Mouse (Mus musculus): ENCODE results near the gene Adamtsl5. TPM values are rescaled to one million over a fixed set of nuclear protein-coding genes. Genes with fewer than 3 reads are reported as not detected.

Adamtsl5 gene
- 16.9 and 17.5 TPM in 2 replicates for total RNA-seq (2014; fragmentation: Nextera tagmentation)
- total RNA-seq (2017): 5.4 and 8.0 TPM in 2 replicates
- 33.4 and 37.9 TPM in 2 replicates for polyA plus RNA-seq (2012)

GRCm38 (mm10) chr10:80348244-80348781 is at the start of gene Adamtsl5:
Gene Adamtsl5, minus strand, starts transcription at chr10:80348412.
- H3K4me1 ChIP-seq (ENCODE audit: insufficient read depth, low read depth, low read length): peaks cover 81% of the 10 kb centered on the region
- ATAC-seq (ENCODE audit: extremely low read depth, insufficient number of reproducible peaks, low FRiP score, poor library complexity, severe bottlenecking) (no peak), DNase-seq (ENCODE audit: low spot score) (peak; percentile 85)
- H3K9me3 ChIP-seq (replicated peaks): no peaks in the 10 kb centered on the region
- H3K27me3 ChIP-seq (ENCODE audit: insufficient read depth, low read length): peaks cover 43% of the 10 kb centered on the region
- H3K4me3 ChIP-seq (ENCODE audit: low read depth, low read length): peak within 1 kb of the TSS; percentile 74
- H3K36me3 ChIP-seq (replicated peaks): peaks cover 7% of the 10 kb centered on the region
- TF ChIP-seq GATA1 (IDR thresholded peaks at IDR 0.05; ENCODE audit: borderline replicate concordance, low read length): no peak
- TF ChIP-seq POLR2AphosphoS5 (IDR thresholded peaks at IDR 0.05; ENCODE audit: insufficient replicate concordance, low read depth, low read length): no peak
- TF ChIP-seq CTCF (IDR thresholded peaks at IDR 0.05; ENCODE audit: low read depth, low read length): peak; percentile 89

GRCm38 (mm10) chr10:80397524-80398173 is 49.4 kb upstream of the Adamtsl5 start:
- TF ChIP-seq CTCF (IDR thresholded peaks at IDR 0.05; ENCODE audit: low read depth, low read length) (no peak), POLR2AphosphoS5 (IDR thresholded peaks at IDR 0.05; ENCODE audit: insufficient replicate concordance, low read depth, low read length) (peak; percentile 81; the same call in 1 of the 2 replicates)
- ATAC-seq (ENCODE audit: extremely low read depth, insufficient number of reproducible peaks, low FRiP score, poor library complexity, severe bottlenecking) (no peak), DNase-seq (ENCODE audit: low spot score) (no peak)
- H3K4me1 ChIP-seq (ENCODE audit: insufficient read depth, low read depth, low read length): peaks cover 77% of the 10 kb centered on the region
- H3K9me3 ChIP-seq (replicated peaks): no peaks in the 10 kb centered on the region
- no peaks in the 10 kb centered on the region for H3K27me3 ChIP-seq (ENCODE audit: insufficient read depth, low read length)
- peak overlapping the region; percentile 75 for H3K4me3 ChIP-seq (ENCODE audit: low read depth, low read length)
- peaks cover 80% of the 10 kb centered on the region for H3K36me3 ChIP-seq (replicated peaks)

- ATAC-seq (ENCODE audit: extremely low read depth, insufficient number of reproducible peaks, low FRiP score, poor library complexity, severe bottlenecking): no peak
- Histone ChIP-seq H3K36me3 (replicated peaks) (peaks cover 80% of the 10 kb centered on the region), H3K4me3 (ENCODE audit: low read depth, low read length) (peak overlapping the region; percentile 75)
Measured at GRCm38 (mm10) chr10:80396822-80397523, 48.8 kb upstream of the Adamtsl5 start.

GRCm38 (mm10) chr10:80395025-80395627 is 46.9 kb upstream of the Adamtsl5 start:
- H3K4me1 ChIP-seq (ENCODE audit: insufficient read depth, low read depth, low read length): peaks cover 69% of the 10 kb centered on the region

More at GRCm38 (mm10) chr10:80396822-80397523, 48.8 kb upstream of the Adamtsl5 start:
- DNase-seq (ENCODE audit: low spot score): peak; percentile 57
- no peak for TF ChIP-seq GATA1 (IDR thresholded peaks at IDR 0.05; ENCODE audit: borderline replicate concordance, low read length)
- TF ChIP-seq CTCF (IDR thresholded peaks at IDR 0.05; ENCODE audit: low read depth, low read length): no peak
- TF ChIP-seq GATA2 (IDR thresholded peaks at IDR 0.05; ENCODE audit: borderline replicate concordance, low read depth, low read length): no peak
- TF ChIP-seq POLR2AphosphoS5 (IDR thresholded peaks at IDR 0.05; ENCODE audit: insufficient replicate concordance, low read depth, low read length): no peak
- TF ChIP-seq TAL1 (conservative IDR thresholded peaks at IDR 0.05; ENCODE audit: low read depth, low read length): no peak
- no peaks in the 10 kb centered on the region for H3K27me3 ChIP-seq (ENCODE audit: insufficient read depth, low read length)
- no peaks in the 10 kb centered on the region for H3K9me3 ChIP-seq (replicated peaks)
- peaks cover 77% of the 10 kb centered on the region for H3K4me1 ChIP-seq (ENCODE audit: insufficient read depth, low read depth, low read length)

GRCm38 (mm10) chr10:80392687-80393086 is 44.5 kb upstream of the Adamtsl5 start:
- DNase-seq (ENCODE audit: low spot score) (no peak), ATAC-seq (ENCODE audit: extremely low read depth, insufficient number of reproducible peaks, low FRiP score, poor library complexity, severe bottlenecking) (no peak)
- TF ChIP-seq GATA2 (IDR thresholded peaks at IDR 0.05; ENCODE audit: borderline replicate concordance, low read depth, low read length) (no peak), TAL1 (conservative IDR thresholded peaks at IDR 0.05; ENCODE audit: low read depth, low read length) (no peak), GATA1 (IDR thresholded peaks at IDR 0.05; ENCODE audit: borderline replicate concordance, low read length) (no peak), CTCF (IDR thresholded peaks at IDR 0.05; ENCODE audit: low read depth, low read length) (no peak), POLR2AphosphoS5 (IDR thresholded peaks at IDR 0.05; ENCODE audit: insufficient replicate concordance, low read depth, low read length) (no peak)
- no peak overlapping the region for H3K4me3 ChIP-seq (ENCODE audit: low read depth, low read length)
- H3K4me1 ChIP-seq (ENCODE audit: insufficient read depth, low read depth, low read length): peaks cover 83% of the 10 kb centered on the region
- no peaks in the 10 kb centered on the region for H3K27me3 ChIP-seq (ENCODE audit: insufficient read depth, low read length)
- peaks cover 86% of the 10 kb centered on the region for H3K36me3 ChIP-seq (replicated peaks)
- no peaks in the 10 kb centered on the region for H3K9me3 ChIP-seq (replicated peaks)

More at GRCm38 (mm10) chr10:80395025-80395627, 46.9 kb upstream of the Adamtsl5 start:
- no peaks in the 10 kb centered on the region for H3K27me3 ChIP-seq (ENCODE audit: insufficient read depth, low read length)
- H3K9me3 ChIP-seq (replicated peaks): no peaks in the 10 kb centered on the region
- ATAC-seq (ENCODE audit: extremely low read depth, insufficient number of reproducible peaks, low FRiP score, poor library complexity, severe bottlenecking) (no peak), DNase-seq (ENCODE audit: low spot score) (no peak)
- H3K36me3 ChIP-seq (replicated peaks): peaks cover 80% of the 10 kb centered on the region
- no peak for TF ChIP-seq POLR2AphosphoS5 (IDR thresholded peaks at IDR 0.05; ENCODE audit: insufficient replicate concordance, low read depth, low read length)
- TF ChIP-seq TAL1 (conservative IDR thresholded peaks at IDR 0.05; ENCODE audit: low read depth, low read length): no peak
- no peak for TF ChIP-seq CTCF (IDR thresholded peaks at IDR 0.05; ENCODE audit: low read depth, low read length)
- no peak for TF ChIP-seq GATA1 (IDR thresholded peaks at IDR 0.05; ENCODE audit: borderline replicate concordance, low read length)
- no peak for TF ChIP-seq GATA2 (IDR thresholded peaks at IDR 0.05; ENCODE audit: borderline replicate concordance, low read depth, low read length)
- H3K4me3 ChIP-seq (ENCODE audit: low read depth, low read length): peak overlapping the region; percentile 18; the same call in 1 of the 2 replicates

GRCm38 (mm10) chr10:80390697-80391096 is 42.5 kb upstream of the Adamtsl5 start:
- H3K36me3 ChIP-seq (replicated peaks): peaks cover 68% of the 10 kb centered on the region

More at GRCm38 (mm10) chr10:80390697-80391096, 42.5 kb upstream of the Adamtsl5 start:
- peaks cover 78% of the 10 kb centered on the region for H3K4me1 ChIP-seq (ENCODE audit: insufficient read depth, low read depth, low read length)
- TF ChIP-seq CTCF (IDR thresholded peaks at IDR 0.05; ENCODE audit: low read depth, low read length): no peak
- no peak for ATAC-seq (ENCODE audit: extremely low read depth, insufficient number of reproducible peaks, low FRiP score, poor library complexity, severe bottlenecking)
- peaks cover 6% of the 10 kb centered on the region; the same call in 1 of the 2 replicates for H3K27me3 ChIP-seq (ENCODE audit: insufficient read depth, low read length)
- no peak overlapping the region for H3K4me3 ChIP-seq (ENCODE audit: low read depth, low read length)
- DNase-seq (ENCODE audit: low spot score): no peak
- H3K9me3 ChIP-seq (replicated peaks): no peaks in the 10 kb centered on the region
